Mouse (Mus musculus): ENCODE measurements around the gene Lair1. TPM values are rescaled to one million over a fixed set of nuclear protein-coding genes. Genes with fewer than 3 reads are reported as not detected.

The Lair1 gene
- 1.1 and 1.5 TPM in 2 replicates for polyA plus RNA-seq (2014; fragmentation: Nextera tagmentation; extraction: Ambion mirVana)

GRCm38 (mm10) chr7:4063013-4063412, at the start of gene Lair1:
Lair1 (minus strand) TSS chr7:4063204.
- Histone ChIP-seq H3K9ac (ENCODE audit: low read length) (no peak within 1 kb of the TSS), H3K27ac (ENCODE audit: low read depth, low read length) (no peak within 1 kb of the TSS), H3K27me3 (ENCODE audit: control insufficient read depth, insufficient read depth, low read length) (no peaks in the 10 kb centered on the region), H3K9me3 (ENCODE audit: control insufficient read depth, low read length) (no peaks in the 10 kb centered on the region), H3K36me3 (ENCODE audit: control insufficient read depth, insufficient read depth, low read length) (no peaks in the 10 kb centered on the region), H3K4me3 (ENCODE audit: low read depth, low read length) (no peak within 1 kb of the TSS), H3K4me1 (ENCODE audit: control insufficient read depth, insufficient read depth, low read length) (no peaks in the 10 kb centered on the region), H3K4me2 (no peak within 1 kb of the TSS)
- WGBS = 91% methylated on average over 2 of the region's 2 CpGs
- DNase-seq (ENCODE audit: low spot score, missing footprints) (no peak), ATAC-seq (ENCODE audit: low FRiP score) (no peak)

- Histone ChIP-seq H3K4me3 (ENCODE audit: low read depth, low read length) (no peak overlapping the region), H3K36me3 (ENCODE audit: control insufficient read depth, insufficient read depth, low read length) (no peaks in the 10 kb centered on the region), H3K27ac (ENCODE audit: low read depth, low read length) (no peak overlapping the region), H3K4me1 (ENCODE audit: control insufficient read depth, insufficient read depth, low read length) (no peaks in the 10 kb centered on the region), H3K27me3 (ENCODE audit: control insufficient read depth, insufficient read depth, low read length) (no peaks in the 10 kb centered on the region), H3K9ac (ENCODE audit: low read length) (no peak overlapping the region), H3K9me3 (ENCODE audit: control insufficient read depth, low read length) (no peaks in the 10 kb centered on the region), H3K4me2 (no peak overlapping the region)
- 54% methylated on average over 3 of the region's 3 CpGs for WGBS
- no peak for DNase-seq (ENCODE audit: low spot score, missing footprints)
- no peak for ATAC-seq (ENCODE audit: low FRiP score)
Observed at GRCm38 (mm10) chr7:4111766-4112165, 48.8 kb upstream of the Lair1 start.

- no peak overlapping the region for H3K27ac ChIP-seq (ENCODE audit: low read depth, low read length)
- 24% methylated on average over 4 of the region's 4 CpGs for WGBS
- 0 out of 2 replicates have a peak, but pooled peaks have one; percentile 44 for ATAC-seq (ENCODE audit: low FRiP score)
- no peaks in the 10 kb centered on the region for H3K9me3 ChIP-seq (ENCODE audit: control insufficient read depth, low read length)
- no peak overlapping the region for H3K4me3 ChIP-seq (ENCODE audit: low read depth, low read length)
- no peak overlapping the region for H3K9ac ChIP-seq (ENCODE audit: low read length)
- no peaks in the 10 kb centered on the region for H3K27me3 ChIP-seq (ENCODE audit: control insufficient read depth, insufficient read depth, low read length)
- peak; percentile 91 for DNase-seq (ENCODE audit: low spot score, missing footprints)
- no peaks in the 10 kb centered on the region for H3K4me1 ChIP-seq (ENCODE audit: control insufficient read depth, insufficient read depth, low read length)
- H3K4me2 ChIP-seq = no peak overlapping the region
- H3K36me3 ChIP-seq (ENCODE audit: control insufficient read depth, insufficient read depth, low read length) = no peaks in the 10 kb centered on the region
Observed at GRCm38 (mm10) chr7:4103411-4103810, 40.4 kb upstream of the Lair1 start.

DNA sequence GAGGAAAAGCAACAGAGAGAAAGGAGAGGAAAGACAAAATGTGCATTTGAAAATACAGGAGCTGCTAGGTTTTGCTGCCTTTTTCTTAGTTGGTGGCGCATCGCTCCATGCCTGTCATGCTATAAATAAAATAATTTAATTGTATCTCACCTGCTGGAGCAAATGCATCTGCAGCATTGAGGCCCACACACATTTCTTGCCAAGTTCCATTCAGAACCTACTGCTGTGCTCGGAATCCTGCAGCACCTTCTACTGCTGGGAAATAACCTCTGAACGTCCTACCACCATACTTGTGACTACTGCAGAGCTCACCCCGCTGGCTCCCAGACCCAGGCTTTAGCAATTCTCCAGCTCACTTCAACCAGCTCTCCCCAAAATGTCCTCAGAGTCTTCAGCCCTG, 38.1 kb upstream of the Lair1 start:
- Histone ChIP-seq H3K9me3 (ENCODE audit: control insufficient read depth, low read length) (no peaks in the 10 kb centered on the region), H3K9ac (ENCODE audit: low read length) (no peak overlapping the region), H3K36me3 (ENCODE audit: control insufficient read depth, insufficient read depth, low read length) (no peaks in the 10 kb centered on the region), H3K4me3 (ENCODE audit: low read depth, low read length) (no peak overlapping the region), H3K27me3 (ENCODE audit: control insufficient read depth, insufficient read depth, low read length) (no peaks in the 10 kb centered on the region), H3K4me1 (ENCODE audit: control insufficient read depth, insufficient read depth, low read length) (no peaks in the 10 kb centered on the region), H3K27ac (ENCODE audit: low read depth, low read length) (no peak overlapping the region), H3K4me2 (no peak overlapping the region)
- DNase-seq (ENCODE audit: low spot score, missing footprints) (no peak), ATAC-seq (ENCODE audit: low FRiP score) (no peak)
- 84% methylated on average over 5 of the region's 5 CpGs for WGBS

GRCm38 (mm10) chr7:4098832-4099231, 35.8 kb upstream of the Lair1 start:
- ATAC-seq (ENCODE audit: low FRiP score) = no peak
- Histone ChIP-seq H3K9ac (ENCODE audit: low read length) (no peak overlapping the region), H3K9me3 (ENCODE audit: control insufficient read depth, low read length) (no peaks in the 10 kb centered on the region), H3K4me1 (ENCODE audit: control insufficient read depth, insufficient read depth, low read length) (no peaks in the 10 kb centered on the region), H3K36me3 (ENCODE audit: control insufficient read depth, insufficient read depth, low read length) (no peaks in the 10 kb centered on the region), H3K4me2 (no peak overlapping the region), H3K4me3 (ENCODE audit: low read depth, low read length) (no peak overlapping the region), H3K27ac (ENCODE audit: low read depth, low read length) (no peak overlapping the region), H3K27me3 (ENCODE audit: control insufficient read depth, insufficient read depth, low read length) (no peaks in the 10 kb centered on the region)
- WGBS = 80% methylated on average over 2 of the region's 2 CpGs
- no peak for DNase-seq (ENCODE audit: low spot score, missing footprints)

DNA sequence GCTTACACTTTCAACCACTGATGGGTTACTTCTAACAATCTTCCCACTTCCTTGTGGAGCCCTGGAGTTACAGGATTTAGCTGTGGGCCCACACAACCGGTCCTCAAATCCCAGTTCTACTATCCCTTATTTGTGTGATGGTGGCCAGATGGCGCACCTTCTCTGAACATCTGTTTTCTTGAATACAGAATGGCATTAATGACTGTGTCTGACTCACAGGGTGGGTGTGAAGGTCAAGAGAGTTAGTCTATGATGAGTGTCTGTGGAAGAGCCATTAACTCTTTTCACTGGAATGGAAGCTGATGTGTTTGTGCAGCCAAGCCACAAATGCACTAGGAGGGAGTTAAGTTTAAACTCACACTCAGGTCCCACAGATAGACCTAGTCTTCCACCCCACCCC, 35.3 kb upstream of the Lair1 start:
- Histone ChIP-seq H3K4me1 (ENCODE audit: control insufficient read depth, insufficient read depth, low read length) (no peaks in the 10 kb centered on the region), H3K4me2 (no peak overlapping the region), H3K9ac (ENCODE audit: low read length) (no peak overlapping the region), H3K9me3 (ENCODE audit: control insufficient read depth, low read length) (no peaks in the 10 kb centered on the region), H3K36me3 (ENCODE audit: control insufficient read depth, insufficient read depth, low read length) (no peaks in the 10 kb centered on the region), H3K4me3 (ENCODE audit: low read depth, low read length) (no peak overlapping the region), H3K27ac (ENCODE audit: low read depth, low read length) (no peak overlapping the region), H3K27me3 (ENCODE audit: control insufficient read depth, insufficient read depth, low read length) (no peaks in the 10 kb centered on the region)
- ATAC-seq (ENCODE audit: low FRiP score) = no peak
- DNase-seq (ENCODE audit: low spot score, missing footprints) = no peak
- 82% methylated on average over 2 of the region's 2 CpGs for WGBS

DNA sequence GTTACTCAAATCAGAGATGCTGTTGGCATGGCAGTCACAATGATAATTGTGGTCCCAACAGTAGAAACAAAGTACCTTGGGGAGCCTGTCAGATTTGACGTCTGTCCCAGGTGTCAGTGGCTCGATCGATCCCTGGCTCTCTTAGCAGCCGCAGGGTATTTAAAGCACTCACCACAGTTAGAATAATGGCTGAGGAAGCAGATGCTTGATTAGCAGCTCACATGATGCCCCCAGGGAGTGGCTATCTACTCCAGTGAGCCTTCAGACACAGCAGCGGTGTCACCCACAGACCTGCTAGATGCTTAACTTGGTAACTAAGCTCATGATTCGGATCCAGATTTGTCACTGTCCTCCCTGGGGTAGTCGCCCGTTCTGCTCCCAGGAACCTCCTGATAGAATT, 28.2 kb upstream of the Lair1 start:
- ATAC-seq (ENCODE audit: low FRiP score) (0 out of 2 replicates have a peak, but pooled peaks have one; percentile 9), DNase-seq (ENCODE audit: low spot score, missing footprints) (no peak)
- H3K4me3 ChIP-seq (ENCODE audit: low read depth, low read length) = no peak overlapping the region
- H3K4me1 ChIP-seq (ENCODE audit: control insufficient read depth, insufficient read depth, low read length) = no peaks in the 10 kb centered on the region
- H3K4me2 ChIP-seq = no peak overlapping the region
- WGBS = 64% methylated on average over 8 of the region's 8 CpGs
- H3K9ac ChIP-seq (ENCODE audit: low read length) = no peak overlapping the region
- no peaks in the 10 kb centered on the region for H3K27me3 ChIP-seq (ENCODE audit: control insufficient read depth, insufficient read depth, low read length)
- H3K9me3 ChIP-seq (ENCODE audit: control insufficient read depth, low read length) = no peaks in the 10 kb centered on the region
- H3K36me3 ChIP-seq (ENCODE audit: control insufficient read depth, insufficient read depth, low read length) = no peaks in the 10 kb centered on the region
- H3K27ac ChIP-seq (ENCODE audit: low read depth, low read length) = no peak overlapping the region

DNA sequence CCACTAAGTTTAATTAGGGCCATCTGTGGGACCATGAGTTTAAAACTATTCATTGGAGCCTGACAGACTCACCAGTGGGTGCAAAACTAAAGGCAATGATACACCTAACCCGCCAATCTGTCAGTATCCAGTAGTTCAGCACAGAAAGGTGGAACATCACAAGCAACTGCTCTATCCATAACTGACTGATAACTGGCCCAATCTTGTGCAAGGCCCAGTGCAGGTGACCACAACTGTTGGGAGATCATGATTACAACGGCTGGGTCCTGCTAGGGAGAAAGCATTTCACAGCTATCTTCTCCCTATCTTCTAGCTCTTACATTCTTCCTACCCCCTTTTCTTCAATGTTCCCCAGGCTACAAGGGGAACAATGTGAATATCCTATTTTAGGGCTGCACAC, 25.7 kb upstream of the Lair1 start:
- Histone ChIP-seq H3K27me3 (ENCODE audit: control insufficient read depth, insufficient read depth, low read length) (no peaks in the 10 kb centered on the region), H3K27ac (ENCODE audit: low read depth, low read length) (no peak overlapping the region), H3K4me1 (ENCODE audit: control insufficient read depth, insufficient read depth, low read length) (no peaks in the 10 kb centered on the region), H3K4me2 (no peak overlapping the region), H3K4me3 (ENCODE audit: low read depth, low read length) (no peak overlapping the region), H3K9ac (ENCODE audit: low read length) (no peak overlapping the region), H3K36me3 (ENCODE audit: control insufficient read depth, insufficient read depth, low read length) (no peaks in the 10 kb centered on the region), H3K9me3 (ENCODE audit: control insufficient read depth, low read length) (no peaks in the 10 kb centered on the region)
- no peak for DNase-seq (ENCODE audit: low spot score, missing footprints)
- WGBS = 84% methylated on average over 2 of the region's 2 CpGs
- ATAC-seq (ENCODE audit: low FRiP score) = no peak

GRCm38 (mm10) chr7:4087896-4088480, 25.0 kb upstream of the Lair1 start:
- WGBS = 86% methylated on average over 6 of the region's 6 CpGs

More at GRCm38 (mm10) chr7:4087896-4088480, 25.0 kb upstream of the Lair1 start:
- Histone ChIP-seq H3K4me2 (no peak overlapping the region), H3K9me3 (ENCODE audit: control insufficient read depth, low read length) (no peaks in the 10 kb centered on the region), H3K9ac (ENCODE audit: low read length) (no peak overlapping the region), H3K4me3 (ENCODE audit: low read depth, low read length) (no peak overlapping the region), H3K4me1 (ENCODE audit: control insufficient read depth, insufficient read depth, low read length) (no peaks in the 10 kb centered on the region), H3K36me3 (ENCODE audit: control insufficient read depth, insufficient read depth, low read length) (no peaks in the 10 kb centered on the region), H3K27me3 (ENCODE audit: control insufficient read depth, insufficient read depth, low read length) (no peaks in the 10 kb centered on the region), H3K27ac (ENCODE audit: low read depth, low read length) (no peak overlapping the region)
- DNase-seq (ENCODE audit: low spot score, missing footprints) (no peak), ATAC-seq (ENCODE audit: low FRiP score) (no peak)

Data from midbrain, embryonic 11.5 days (tissue).